Mouse (Mus musculus): Measurements from ENCODE around the gene Spata7.
A peak's percentile ranks its signal among the peaks of the same experiment; 100 is the strongest.

The Spata7 gene

DNA sequence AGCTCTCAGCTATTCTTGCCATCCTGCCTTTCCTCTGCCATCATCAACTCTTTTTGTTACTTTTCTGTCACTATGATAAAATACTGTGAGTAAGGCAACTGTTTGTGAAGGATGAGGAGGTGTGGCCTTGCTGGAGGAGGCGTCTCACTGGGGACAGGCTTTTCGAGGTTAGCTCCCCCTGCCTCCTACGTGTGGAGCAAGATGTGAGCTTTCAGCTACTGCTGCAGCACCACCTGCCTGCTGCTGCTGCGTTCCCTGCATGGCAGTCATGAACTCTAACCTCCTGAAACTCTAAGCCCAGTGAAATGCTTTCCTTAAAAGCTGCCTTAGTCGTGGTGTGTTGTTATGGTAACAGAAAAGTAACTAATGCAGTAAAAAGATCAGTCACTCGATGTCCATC is 45.9 kb downstream of the Spata7 start:
- DNase-seq: no peak

GRCm38 (mm10) chr12:98674627-98675143 is 46.7 kb downstream of the Spata7 start:
- peak; percentile 83 to 91 for DNase-seq

DNA sequence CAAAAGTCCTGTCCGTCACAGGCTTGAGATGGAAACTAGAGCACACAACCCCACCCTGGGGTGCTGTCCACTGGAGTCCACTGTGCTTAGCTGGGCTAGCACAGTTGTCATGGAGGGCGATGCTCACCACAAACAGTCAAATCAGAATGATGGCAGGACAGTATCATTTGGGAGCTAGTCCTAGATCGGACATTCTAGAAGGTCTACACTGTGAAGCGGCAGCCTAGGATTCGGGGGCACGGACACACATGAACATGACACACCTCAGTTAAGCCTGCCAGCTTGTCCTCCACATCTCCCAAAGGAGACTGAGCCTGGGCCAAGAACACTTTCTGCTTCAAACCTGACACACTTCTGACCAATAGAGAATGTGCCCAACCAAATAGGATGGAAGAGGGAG is 48.9 kb downstream of the Spata7 start:
- DNase-seq: no peak

DNA sequence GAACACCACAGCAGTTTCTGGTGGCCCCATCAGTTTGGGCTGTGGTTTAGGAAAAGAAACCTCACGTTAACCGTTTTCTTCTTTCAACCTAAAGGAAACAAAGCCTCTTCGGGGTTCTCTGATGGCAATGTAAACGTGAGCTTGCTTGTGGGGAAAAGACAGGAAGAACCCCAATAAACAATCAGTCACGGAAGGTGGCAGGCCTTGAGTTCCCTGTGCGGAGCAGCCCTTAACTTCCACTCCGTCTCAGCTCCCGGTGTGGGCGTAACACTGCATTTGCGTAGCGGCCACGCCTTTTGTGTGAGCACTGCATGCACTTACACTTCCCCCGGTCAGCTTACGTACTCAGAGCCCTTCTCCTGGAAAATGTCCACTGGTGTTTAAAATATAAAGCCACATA is 49.4 kb downstream of the Spata7 start:
- no peak for DNase-seq

- no peak for DNase-seq
Measured at GRCm38 (mm10) chr12:98679906-98680305, 51.9 kb downstream of the Spata7 start.

DNA sequence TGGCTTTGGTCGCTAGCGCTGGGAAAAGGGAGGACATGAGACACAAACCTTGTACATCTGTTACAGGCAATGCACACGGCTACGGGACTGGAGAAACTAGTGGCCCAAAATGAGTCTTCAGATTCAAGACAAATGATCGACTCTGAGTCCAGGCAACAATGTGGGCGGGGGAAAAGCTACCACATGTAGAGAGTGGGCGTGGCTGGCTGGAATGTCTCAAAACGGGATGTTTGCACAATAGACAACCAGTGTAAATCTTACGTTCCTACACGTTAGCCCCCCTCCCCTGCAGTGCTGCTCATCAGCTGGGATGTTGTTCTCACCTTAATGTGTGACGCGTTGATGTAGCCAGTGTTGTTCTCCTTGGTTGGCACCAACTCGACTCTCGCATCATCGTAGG is 54.2 kb downstream of the Spata7 start:
- no peak for DNase-seq

GRCm38 (mm10) chr12:98683171-98683570 is 55.2 kb downstream of the Spata7 start:
- DNase-seq: no peak

GRCm38 (mm10) chr12:98683574-98683973 is 55.6 kb downstream of the Spata7 start:
- DNase-seq: no peak

GRCm38 (mm10) chr12:98690230-98690629 is 62.3 kb downstream of the Spata7 start:
- no peak for DNase-seq

- no peak for DNase-seq
Measured at GRCm38 (mm10) chr12:98697202-98697601, 69.2 kb downstream of the Spata7 start.

GRCm38 (mm10) chr12:98701564-98701963 is 73.6 kb downstream of the Spata7 start:
- DNase-seq: no peak

GRCm38 (mm10) chr12:98703554-98703953 is 75.6 kb downstream of the Spata7 start:
- no peak for DNase-seq

- DNase-seq: no peak
Measured at GRCm38 (mm10) chr12:98703961-98704360, 76.0 kb downstream of the Spata7 start.

GRCm38 (mm10) chr12:98712819-98713218 is 84.9 kb downstream of the Spata7 start:
- no peak for DNase-seq

DNA sequence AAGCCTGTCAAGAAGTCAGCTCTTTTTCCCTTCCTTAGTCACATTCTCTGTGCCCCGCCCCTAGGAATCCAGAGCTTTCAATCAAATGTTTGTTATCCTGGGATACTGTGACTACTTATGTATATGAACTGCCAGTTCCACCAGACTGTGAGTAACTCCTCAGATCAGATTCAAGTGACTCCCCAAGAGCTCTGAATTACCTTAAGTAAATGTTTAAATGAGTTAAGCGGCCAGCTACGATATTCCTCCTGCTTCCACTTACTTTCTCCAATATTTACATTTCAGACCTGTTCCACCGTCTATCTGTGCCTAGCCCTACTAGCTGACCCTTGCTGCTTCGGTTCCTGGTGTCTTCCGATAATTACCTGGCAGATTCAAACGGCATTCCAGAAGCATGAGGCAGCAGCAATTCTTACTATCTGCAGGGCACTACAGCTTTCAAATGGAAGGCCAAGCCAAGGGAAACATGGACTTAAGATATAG is 85.7 kb downstream of the Spata7 start:
- no peak for DNase-seq

- DNase-seq: peak; percentile 53 to 65
Measured at GRCm38 (mm10) chr12:98714757-98715156, 86.8 kb downstream of the Spata7 start.

DNA sequence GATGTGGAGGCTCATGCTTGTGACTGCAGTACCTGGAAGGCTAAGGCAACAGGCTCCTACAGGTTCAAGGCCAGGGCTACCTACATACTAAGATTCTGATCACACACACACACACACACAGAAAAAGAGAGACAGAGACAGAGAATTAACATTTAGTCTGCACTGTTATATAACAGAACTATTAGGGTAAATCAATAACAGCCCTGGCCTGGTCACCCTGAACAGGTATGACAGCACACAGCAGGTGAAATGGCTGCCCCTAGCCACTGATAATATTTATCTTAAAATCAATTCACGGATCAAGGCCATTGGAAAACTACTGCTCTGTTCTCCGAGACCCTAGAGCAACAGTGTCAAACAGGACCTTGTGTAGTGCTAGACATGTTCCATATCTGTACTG is 88.2 kb downstream of the Spata7 start:
- DNase-seq: peak; percentile 33 to 55

Data from kidney, postnatal 36 days (tissue).